Mouse (Mus musculus) stomach, postnatal 0 days (tissue): Measurements from ENCODE around the gene A030005L19Rik. TPM values are rescaled to one million over a fixed set of nuclear protein-coding genes. Genes with fewer than 3 reads are reported as not detected.

Experiments used
- ATAC-seq: fragments of 200-750 bp; cut with Nextera tagmentation; 2 replicates; pipeline ENCODE4 v1.8.0; 2017; ENCODE audit not compliant: low FRiP score, low TSS enrichment
- DNase-seq: peaks from one replicate; pipeline ENCODE4 v3.0.0-alpha.2; 2016; ENCODE audit warnings: low spot score
- H3K27ac ChIP-seq: fragments of 300-500 bp; sonication (generic); replicated peaks from 2 replicates; pipeline ENCODE4 v1.5.1; 2014; ENCODE audit warnings: mild to moderate bottlenecking, control low read depth
- H3K27me3 ChIP-seq: fragments of 300-500 bp; sonication (generic); 2 replicates; pipeline ENCODE4 v1.6.1; 2014; ENCODE audit warnings: low read length; ENCODE audit not compliant: control insufficient read depth, insufficient read depth
- H3K36me3 ChIP-seq: fragments of 300-500 bp; sonication (generic); 2 replicates; pipeline ENCODE4 v1.6.1; 2014; ENCODE audit warnings: low read length, mixed read lengths; ENCODE audit not compliant: control insufficient read depth, insufficient read depth
- H3K4me1 ChIP-seq: fragments of 300-500 bp; sonication (generic); replicated peaks from 2 replicates; pipeline ENCODE4 v1.6.1; 2014; ENCODE audit warnings: antibody characterized with exemption; ENCODE audit not compliant: control insufficient read depth, insufficient read depth
- H3K4me2 ChIP-seq: fragments of 300-500 bp; sonication (generic); replicated peaks from 2 replicates; pipeline ENCODE4 v1.6.1; 2014; ENCODE audit warnings: low read depth, mild to moderate bottlenecking, control low read depth, moderate library complexity
- H3K4me3 ChIP-seq: fragments of 300-500 bp; sonication (generic); 2 replicates; pipeline ENCODE4 v1.5.1; 2014; ENCODE audit warnings: low read depth, low read length, control low read depth
- H3K9ac ChIP-seq: fragments of 300-500 bp; sonication (generic); 2 replicates; pipeline ENCODE4 v1.6.1; 2014; ENCODE audit warnings: mild to moderate bottlenecking, low read length, control low read depth, mixed read lengths
- H3K9me3 ChIP-seq: fragments of 300-500 bp; sonication (generic); 2 replicates; pipeline ENCODE4 v1.6.1; 2016; ENCODE audit warnings: low read length; ENCODE audit not compliant: control insufficient read depth
- CTCF ChIP-seq: IDR thresholded peaks from 2 replicates; pipeline ENCODE4 v1.5.1; 2016; ENCODE audit warnings: antibody characterized with exemption, low read depth, mild to moderate bottlenecking, moderate library complexity
- EP300 ChIP-seq: optimal IDR thresholded peaks from 2 replicates; pipeline ENCODE3; 2016; ENCODE audit warnings: antibody characterized with exemption
- WGBS: fragments of 180-500 bp; shearing (Covaris S2); extraction: QIAGEN DNeasy Blood & Tissue Kit; methylation state at CpG from one replicate; pipeline ENCODE4 v1.1.7; 2014; 5-methylcytosine and 5-hydroxymethylcytosine counted together
- polyA plus RNA-seq: library from polyadenylated mRNA; unstranded; fragments of >200 nt; fragmentation: Nextera tagmentation; extraction: Ambion mirVana; gene quantifications from 2 replicates; pipeline ENCODE4 v1.2.1, GENCODE M21; 2015

A030005L19Rik gene
- polyA plus RNA-seq, 1 experiment from 2014 or later, result not detected

DNA sequence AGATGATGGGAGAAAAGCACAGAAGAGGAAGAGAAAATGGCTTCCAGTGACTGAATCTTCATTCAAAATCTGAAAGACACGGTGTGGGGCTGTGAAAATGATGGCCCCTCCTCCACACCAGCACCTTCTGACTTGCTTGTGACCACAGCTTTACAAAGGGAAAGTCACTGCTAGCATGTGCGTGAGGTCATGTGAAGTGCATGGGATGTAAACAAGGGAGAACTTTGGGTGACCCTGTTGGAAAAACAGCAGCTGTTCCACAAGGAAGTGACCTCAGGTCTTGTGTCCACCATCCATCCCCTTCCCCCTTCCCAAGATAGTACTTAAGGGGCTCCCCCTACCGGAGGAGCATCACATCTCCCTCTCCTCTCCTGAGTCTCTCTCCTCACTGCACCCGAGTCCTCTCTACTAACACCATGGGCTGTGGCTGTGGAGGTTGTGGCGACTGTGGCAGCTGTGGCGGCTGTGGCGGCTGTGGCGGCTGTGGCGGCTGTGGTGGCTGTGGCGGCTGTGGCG lies 46.8 kb downstream of the A030005L19Rik start, which contains the start of gene Gm47955:
Gene Gm47955 (plus strand): TSS at position 417 of the 516 bp plus-strand sequence.
- H3K27ac ChIP-seq, result no peak within 1 kb of the TSS
- H3K27me3 ChIP-seq, result no peaks in the 10 kb centered on the region
- H3K4me2 ChIP-seq, result no peak within 1 kb of the TSS
- no peaks in the 10 kb centered on the region for H3K9me3 ChIP-seq
- ATAC-seq (peak; percentile 56; the same call in 1 of the 2 replicates), DNase-seq (no peak)
- H3K4me1 ChIP-seq, result no peaks in the 10 kb centered on the region
- 64% methylated on average over 5 of the region's 11 CpGs for WGBS
- H3K9ac ChIP-seq, result no peak within 1 kb of the TSS
- no peaks in the 10 kb centered on the region for H3K36me3 ChIP-seq
- TF ChIP-seq EP300 (no peak), CTCF (no peak)
- H3K4me3 ChIP-seq, result no peak within 1 kb of the TSS

Other genes with a start within 250 kb of the A030005L19Rik start
- 149 and 151 TPM in 2 replicates for gene Mff, start 188.4 kb upstream of the A030005L19Rik start, polyA plus RNA-seq
- gene Tm4sf20, start 144.9 kb upstream of the A030005L19Rik start, polyA plus RNA-seq, result 0.21 and 1.0 TPM in 2 replicates
- gene Gm47791, start 142.1 kb upstream of the A030005L19Rik start, polyA plus RNA-seq, result not detected in 2 replicates
- gene Agfg1, start 73.8 kb upstream of the A030005L19Rik start, polyA plus RNA-seq, result 18.2 and 18.8 TPM in 2 replicates
- gene A030014E15Rik, start 11.6 kb downstream of the A030005L19Rik start, polyA plus RNA-seq, result not detected in 2 replicates
- not detected in 2 replicates for gene Gm6217, start 18.1 kb downstream of the A030005L19Rik start, polyA plus RNA-seq
- gene A030003K21Rik, start 30.1 kb downstream of the A030005L19Rik start, polyA plus RNA-seq, result not detected in 2 replicates
- not detected in 2 replicates for gene Gm7544, start 42.7 kb downstream of the A030005L19Rik start, polyA plus RNA-seq
- gene Gm47955, start 47.0 kb downstream of the A030005L19Rik start, polyA plus RNA-seq, result not detected in 2 replicates
- gene Gm47959, start 87.2 kb downstream of the A030005L19Rik start, polyA plus RNA-seq, result not detected in 2 replicates
- 0.34 and 0.45 TPM in 2 replicates for gene Slc19a3, start 125.1 kb downstream of the A030005L19Rik start, polyA plus RNA-seq
- not detected in 2 replicates for gene Krtap28-10, start 129.2 kb downstream of the A030005L19Rik start, polyA plus RNA-seq
- gene Gm47969, start 131.6 kb downstream of the A030005L19Rik start, polyA plus RNA-seq, result not detected in 2 replicates
- gene A030005K14Rik, start 146.1 kb downstream of the A030005L19Rik start, polyA plus RNA-seq, result not detected in 2 replicates
- not detected in 2 replicates for gene Krtap28-13, start 147.6 kb downstream of the A030005L19Rik start, polyA plus RNA-seq
- 6.2 and 15.2 TPM in 2 replicates for gene Ccl20, start 203.4 kb downstream of the A030005L19Rik start, polyA plus RNA-seq
- 0.12 and 0.18 TPM in 2 replicates for gene Daw1, start 246.4 kb downstream of the A030005L19Rik start, polyA plus RNA-seq